Mouse (Mus musculus) stomach, embryonic 16.5 days (tissue): ENCODE measurements around the gene Fam186a. TPM values are rescaled to one million over a fixed set of nuclear protein-coding genes. Genes with fewer than 3 reads are reported as not detected.
"Not testable (repeated sequence)": the region's sequence is repeated elsewhere in the genome, so short reads cannot be mapped to it uniquely, and the experiment has no call there.

Experiments used
- ATAC-seq: fragments of 200-750 bp; cut with Nextera tagmentation; 2 replicates; pipeline ENCODE4 v1.8.0; 2017; ENCODE audit warnings: moderate number of reproducible peaks, moderate TSS enrichment; ENCODE audit not compliant: insufficient read depth, low FRiP score
- H3K27ac ChIP-seq: fragments of 300-500 bp; sonication (generic); 2 replicates; pipeline ENCODE4 v1.5.1; 2014; ENCODE audit warnings: low read length
- H3K27me3 ChIP-seq: fragments of 300-500 bp; sonication (generic); 2 replicates; pipeline ENCODE4 v1.6.1; 2014; ENCODE audit warnings: low read length, control low read depth, mixed read lengths; ENCODE audit not compliant: control insufficient read depth, insufficient read depth
- H3K36me3 ChIP-seq: fragments of 300-500 bp; sonication (generic); 2 replicates; pipeline ENCODE4 v1.6.1; 2014; ENCODE audit warnings: low read length; ENCODE audit not compliant: control insufficient read depth, insufficient read depth
- H3K4me1 ChIP-seq: fragments of 300-500 bp; sonication (generic); 2 replicates; pipeline ENCODE4 v1.6.1; 2014; ENCODE audit warnings: low read length, control low read depth, mixed read lengths; ENCODE audit not compliant: control insufficient read depth, insufficient read depth
- H3K4me2 ChIP-seq: fragments of 300-500 bp; sonication (generic); 2 replicates; pipeline ENCODE4 v1.6.1; 2014; ENCODE audit warnings: low read depth, low read length, mixed read lengths
- H3K4me3 ChIP-seq: fragments of 300-500 bp; sonication (generic); replicated peaks from 2 replicates; pipeline ENCODE4 v1.5.1; 2014; ENCODE audit warnings: mild to moderate bottlenecking, low read length
- H3K9ac ChIP-seq: fragments of 300-500 bp; sonication (generic); 2 replicates; pipeline ENCODE4 v1.6.1; 2014; ENCODE audit warnings: low read length
- H3K9me3 ChIP-seq: fragments of 300-500 bp; sonication (generic); replicated peaks from 2 replicates; pipeline ENCODE4 v1.6.1; 2016; ENCODE audit warnings: low read length, control low read depth; ENCODE audit not compliant: control insufficient read depth
- WGBS: fragments of 180-500 bp; shearing (Covaris S2); extraction: QIAGEN DNeasy Blood & Tissue Kit; methylation state at CpG from one replicate; pipeline ENCODE4 v1.1.7; 2014; 5-methylcytosine and 5-hydroxymethylcytosine counted together
- polyA plus RNA-seq: library from polyadenylated mRNA; unstranded; fragments of >200 nt; fragmentation: Nextera tagmentation; extraction: Ambion mirVana; gene quantifications from 2 replicates; pipeline ENCODE4 v1.2.1, GENCODE M21; 2015

Gene Fam186a
- polyA plus RNA-seq = not detected in 2 replicates

DNA sequence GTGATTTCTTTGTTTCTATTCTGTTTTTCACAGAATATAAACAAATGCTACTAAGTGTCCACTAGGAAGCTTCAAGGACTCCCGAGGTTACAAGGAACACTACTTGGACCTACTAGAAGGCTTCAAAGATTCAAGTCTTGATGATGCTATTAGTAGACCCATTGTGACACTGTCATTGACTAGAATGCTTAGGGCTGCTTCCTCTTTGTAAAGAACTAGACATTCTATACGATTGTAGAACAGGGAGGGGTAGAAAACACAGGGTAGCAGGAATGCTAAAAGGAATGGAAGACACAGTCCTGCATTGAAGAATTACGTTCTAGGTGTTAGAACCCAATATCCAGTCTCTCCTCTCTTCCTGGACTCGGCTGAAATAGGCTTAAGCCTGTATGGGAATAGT is at the start of gene Fam186a:
TSS of gene Fam186a (minus strand) at position 101 of the 400 bp plus-strand sequence.
- Histone ChIP-seq H3K9ac (no peak within 1 kb of the TSS), H3K9me3 (no peaks in the 10 kb centered on the region), H3K4me2 (no peak within 1 kb of the TSS), H3K4me1 (no peaks in the 10 kb centered on the region), H3K27ac (no peak within 1 kb of the TSS), H3K4me3 (no peak within 1 kb of the TSS), H3K27me3 (no peaks in the 10 kb centered on the region), H3K36me3 (no peaks in the 10 kb centered on the region)
- 77% methylated on average over 4 of the region's 4 CpGs for WGBS
- ATAC-seq = no peak

DNA sequence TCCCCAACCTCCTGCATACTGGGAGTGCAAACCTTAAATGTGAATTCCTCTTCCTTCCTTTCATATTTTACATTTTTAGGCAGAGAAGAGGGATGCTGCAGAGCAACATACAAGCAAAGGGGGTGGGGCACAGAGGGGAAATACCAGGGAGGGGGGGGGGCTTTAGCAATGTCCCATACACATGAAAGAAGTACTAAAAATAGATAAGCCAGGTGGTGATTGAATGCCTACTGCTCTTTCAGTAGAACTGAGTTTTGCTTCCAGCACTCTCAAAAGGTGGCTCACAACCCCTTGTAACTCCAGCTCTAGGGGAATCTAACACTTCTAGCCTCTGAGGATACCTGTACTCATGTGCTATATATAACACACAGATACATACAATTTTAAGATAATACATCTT is 39.3 kb upstream of the Fam186a start:
- Histone ChIP-seq H3K4me3 (no peak overlapping the region), H3K9me3 (no peaks in the 10 kb centered on the region), H3K9ac (no peak overlapping the region), H3K4me1 (no peaks in the 10 kb centered on the region), H3K4me2 (no peak overlapping the region), H3K27me3 (no peaks in the 10 kb centered on the region), H3K27ac (no peak overlapping the region), H3K36me3 (peaks cover 12% of the 10 kb centered on the region; the same call in 1 of the 2 replicates)
- no peak for ATAC-seq

- Histone ChIP-seq H3K4me2 (no peak overlapping the region), H3K36me3 (peaks cover 9% of the 10 kb centered on the region; the same call in 1 of the 2 replicates), H3K27me3 (no peaks in the 10 kb centered on the region), H3K4me3 (no peak overlapping the region), H3K9me3 (no peaks in the 10 kb centered on the region), H3K4me1 (no peaks in the 10 kb centered on the region), H3K9ac (no peak overlapping the region), H3K27ac (no peak overlapping the region)
- no peak for ATAC-seq
- WGBS = 77% methylated on average over 7 of the region's 7 CpGs
Observed at GRCm38 (mm10) chr15:100004677-100005273, 37.9 kb upstream of the Fam186a start.

- no peak overlapping the region for H3K27ac ChIP-seq
- H3K4me3 ChIP-seq = no peak overlapping the region
- WGBS = 91% methylated on average over 1 of the region's 1 CpGs
- H3K4me1 ChIP-seq = no peaks in the 10 kb centered on the region
- H3K4me2 ChIP-seq = no peak overlapping the region
- ATAC-seq = no peak
- H3K27me3 ChIP-seq = no peaks in the 10 kb centered on the region
- no peak overlapping the region for H3K9ac ChIP-seq
- no peaks in the 10 kb centered on the region for H3K9me3 ChIP-seq
- peaks cover 11% of the 10 kb centered on the region for H3K36me3 ChIP-seq
Observed at GRCm38 (mm10) chr15:99999390-99999789, 32.5 kb upstream of the Fam186a start.

- H3K9me3 ChIP-seq = no peaks in the 10 kb centered on the region
- no peaks in the 10 kb centered on the region for H3K4me1 ChIP-seq
- no peak overlapping the region for H3K9ac ChIP-seq
- no peak overlapping the region for H3K27ac ChIP-seq
- H3K4me2 ChIP-seq = no peak overlapping the region
- ATAC-seq = no peak
- no peaks in the 10 kb centered on the region for H3K27me3 ChIP-seq
- 91% methylated on average over 6 of the region's 6 CpGs for WGBS
- H3K36me3 ChIP-seq = peaks cover 18% of the 10 kb centered on the region
- H3K4me3 ChIP-seq = no peak overlapping the region
Observed at GRCm38 (mm10) chr15:99997114-99997804, 30.4 kb upstream of the Fam186a start.

DNA sequence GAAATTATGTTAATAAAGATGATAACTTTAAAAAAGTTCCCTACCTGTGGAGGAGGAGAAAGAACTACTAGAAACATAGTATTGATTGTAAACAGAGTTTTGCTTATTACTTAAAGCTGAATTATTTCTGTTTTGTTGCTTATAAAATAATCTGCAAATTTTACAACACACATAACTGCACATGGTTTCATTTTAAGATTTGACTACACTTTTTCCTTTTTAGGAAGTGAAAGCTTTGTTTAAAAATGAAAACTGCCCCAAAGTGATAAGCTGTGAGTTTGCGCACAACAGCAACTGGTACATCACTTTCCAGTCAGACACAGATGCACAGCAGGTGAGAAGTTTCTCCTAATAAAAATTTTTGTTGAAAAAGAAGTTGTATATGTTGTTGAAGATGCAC is 26.2 kb upstream of the Fam186a start:
- H3K4me2 ChIP-seq = no peak overlapping the region
- H3K27ac ChIP-seq = no peak overlapping the region
- peaks cover 23% of the 10 kb centered on the region for H3K36me3 ChIP-seq
- no peak for ATAC-seq
- 90% methylated on average over 1 of the region's 1 CpGs for WGBS
- H3K4me1 ChIP-seq = no peaks in the 10 kb centered on the region
- H3K9me3 ChIP-seq = no peaks in the 10 kb centered on the region
- no peak overlapping the region for H3K9ac ChIP-seq
- no peaks in the 10 kb centered on the region for H3K27me3 ChIP-seq
- no peak overlapping the region for H3K4me3 ChIP-seq

DNA sequence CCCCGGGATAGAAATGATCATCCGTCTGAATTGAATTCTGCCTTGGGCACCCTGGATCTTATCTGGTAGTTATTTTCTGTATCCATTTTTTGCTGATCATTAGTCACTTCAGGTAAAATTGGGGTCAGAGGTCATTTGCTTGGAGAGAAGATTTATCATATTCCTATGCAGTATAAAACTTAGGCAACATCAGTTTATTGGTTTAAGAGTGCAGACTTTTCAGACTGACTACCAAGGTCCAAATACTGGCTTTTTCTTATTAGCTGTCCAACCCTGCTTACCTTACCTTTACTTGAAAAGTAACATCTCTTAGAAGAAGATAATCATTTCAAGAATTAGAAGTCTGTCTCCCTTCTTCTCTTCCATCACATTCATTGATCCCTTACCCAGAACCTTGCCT is 12.9 kb upstream of the Fam186a start:
- no peak overlapping the region for H3K4me2 ChIP-seq
- WGBS = 82% methylated on average over 2 of the region's 2 CpGs
- no peak overlapping the region for H3K9ac ChIP-seq
- no peak overlapping the region for H3K4me3 ChIP-seq
- no peaks in the 10 kb centered on the region for H3K9me3 ChIP-seq
- H3K27me3 ChIP-seq = no peaks in the 10 kb centered on the region
- no peak for ATAC-seq
- no peak overlapping the region for H3K27ac ChIP-seq
- no peaks in the 10 kb centered on the region for H3K4me1 ChIP-seq
- H3K36me3 ChIP-seq = no peaks in the 10 kb centered on the region

GRCm38 (mm10) chr15:99979266-99979665 is 12.4 kb upstream of the Fam186a start:
- Histone ChIP-seq H3K4me3 (no peak overlapping the region), H3K4me2 (no peak overlapping the region), H3K36me3 (no peaks in the 10 kb centered on the region), H3K9me3 (no peaks in the 10 kb centered on the region), H3K27me3 (no peaks in the 10 kb centered on the region), H3K27ac (no peak overlapping the region), H3K9ac (no peak overlapping the region), H3K4me1 (peaks cover 3% of the 10 kb centered on the region; the same call in 1 of the 2 replicates)
- ATAC-seq = no peak
- 71% methylated on average over 1 of the region's 1 CpGs for WGBS

DNA sequence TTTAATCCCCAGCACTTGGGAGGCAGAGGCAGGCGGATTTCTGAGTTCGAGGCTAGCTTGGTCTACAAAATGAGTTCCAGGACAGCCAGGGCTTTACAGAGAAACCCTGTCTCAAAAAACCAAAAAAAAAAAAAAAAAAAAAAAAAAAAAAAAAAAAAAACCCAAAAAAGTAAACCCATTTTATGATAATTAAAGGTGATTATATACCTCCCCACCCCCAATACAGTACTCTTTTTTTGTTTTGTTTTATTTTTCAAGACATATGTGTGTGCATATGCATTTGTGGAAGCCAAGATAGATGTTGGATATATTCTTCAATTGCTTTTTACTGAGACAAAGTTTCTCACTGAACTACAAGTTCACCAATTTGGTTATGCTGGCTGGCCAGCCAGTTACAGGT is 9.3 kb upstream of the Fam186a start:
- not testable (repeated sequence) for H3K27me3 ChIP-seq, H3K4me3 ChIP-seq, H3K4me1 ChIP-seq, ATAC-seq, H3K9me3 ChIP-seq, H3K4me2 ChIP-seq, H3K36me3 ChIP-seq, H3K27ac ChIP-seq, H3K9ac ChIP-seq
- 84% methylated on average over 2 of the region's 2 CpGs for WGBS
